Mouse (Mus musculus) gastrocnemius, postnatal 4 days (tissue): ENCODE measurements around the gene Dnajb12. TPM values are rescaled to one million over a fixed set of nuclear protein-coding genes. Genes with fewer than 3 reads are reported as not detected.

Experiments used
- DNase-seq, 2 experiments: peaks; one replicate each; pipeline ENCODE4 v3.0.0; 2021 to 2022; ENCODE audit warnings: low spot score in 2 of 2, mixed read lengths in 2 of 2
- total RNA-seq, 2 experiments: library from RNA; stranded (reverse); gene quantifications; 2 replicates each; pipeline ENCODE4 v1.2.3; 2021

The Dnajb12 gene
- total RNA-seq, 2 experiments from 2014 or later: 45.0 to 51.3 TPM

- peak; percentile 32 to 66 for DNase-seq
Observed at GRCm38 (mm10) chr10:59943421-59943989, 64.1 kb downstream of the Dnajb12 start.

- no peak for DNase-seq
Observed at GRCm38 (mm10) chr10:59945416-59945815, 66.1 kb downstream of the Dnajb12 start.

- no peak for DNase-seq
Observed at GRCm38 (mm10) chr10:59946362-59946761, 67.0 kb downstream of the Dnajb12 start.

- peak in 1 of 2 experiments; percentile 11 for DNase-seq
Observed at GRCm38 (mm10) chr10:59947296-59948073, 68.1 kb downstream of the Dnajb12 start.

- peak in 1 of 2 experiments; percentile 12 for DNase-seq
Observed at GRCm38 (mm10) chr10:59948363-59949254, 69.3 kb downstream of the Dnajb12 start.

Other genes starting within 250 kb of the Dnajb12 start
- 100 to 1,000 TPM; 121 to 128 TPM for gene Micu1, start 177.1 kb upstream of the Dnajb12 start, total RNA-seq
- gene Ddit4, start 72.3 kb downstream of the Dnajb12 start, total RNA-seq: 10 to 100 TPM; 18.6 to 18.7 TPM
- 10 to 100 TPM; 13.9 to 16.0 TPM for gene Ascc1, start 123.2 kb downstream of the Dnajb12 start, total RNA-seq
- 10 to 100 TPM; 49.9 to 51.4 TPM for gene Anapc16, start 123.6 kb downstream of the Dnajb12 start, total RNA-seq
- gene Spock2, start 226.7 kb downstream of the Dnajb12 start, total RNA-seq: 1 to 10 TPM; 6.0 to 6.7 TPM